Mouse (Mus musculus) hindbrain, embryonic 13.5 days (tissue): ENCODE results near the gene Trim10. TPM values are rescaled to one million over a fixed set of nuclear protein-coding genes. Genes with fewer than 3 reads are reported as not detected.

Source experiments
- ATAC-seq: fragments of 200-750 bp; cut with Nextera tagmentation; 2 replicates; pipeline ENCODE4 v1.8.0; 2017; ENCODE audit warnings: moderate TSS enrichment; ENCODE audit not compliant: low FRiP score
- H3K27ac ChIP-seq: fragments of 300-500 bp; sonication (generic); 2 replicates; pipeline ENCODE4 v1.5.1; 2015; ENCODE audit warnings: inconsistent platforms, mild to moderate bottlenecking, moderate library complexity
- H3K27me3 ChIP-seq: fragments of 300-500 bp; sonication (generic); 2 replicates; pipeline ENCODE4 v1.6.1; 2015; ENCODE audit warnings: mild to moderate bottlenecking, inconsistent platforms
- H3K36me3 ChIP-seq: fragments of 300-500 bp; sonication (generic); 2 replicates; pipeline ENCODE4 v1.6.1; 2015; ENCODE audit warnings: mild to moderate bottlenecking, inconsistent platforms
- H3K4me1 ChIP-seq: fragments of 300-500 bp; sonication (generic); replicated peaks from 2 replicates; pipeline ENCODE4 v1.6.1; 2015; ENCODE audit warnings: inconsistent platforms
- H3K4me2 ChIP-seq: fragments of 300-500 bp; sonication (generic); 2 replicates; pipeline ENCODE4 v1.6.1; 2015; ENCODE audit warnings: inconsistent platforms, mild to moderate bottlenecking, moderate library complexity
- H3K4me3 ChIP-seq: fragments of 300-500 bp; sonication (generic); 2 replicates; pipeline ENCODE4 v1.5.1; 2015; ENCODE audit warnings: mild to moderate bottlenecking, inconsistent platforms
- H3K9ac ChIP-seq: fragments of 300-500 bp; sonication (generic); 2 replicates; pipeline ENCODE4 v1.6.1; 2015; ENCODE audit warnings: mild to moderate bottlenecking, inconsistent platforms
- H3K9me3 ChIP-seq: fragments of 300-500 bp; sonication (generic); 2 replicates; pipeline ENCODE4 v1.6.1; 2016; ENCODE audit warnings: inconsistent platforms
- WGBS: fragments of 180-500 bp; shearing (Covaris S2); methylation state at CpG from one replicate; pipeline ENCODE4 v1.1.7; 2015; 5-methylcytosine and 5-hydroxymethylcytosine counted together
- polyA plus RNA-seq: library from polyadenylated mRNA; unstranded; fragments of >200 nt; fragmentation: Nextera tagmentation; extraction: Ambion mirVana; gene quantifications from 2 replicates; pipeline ENCODE4 v1.2.1, GENCODE M21; 2015

Trim10 gene
- polyA plus RNA-seq, 1 experiment from 2014 or later: 1.3 TPM

GRCm38 (mm10) chr17:36840961-36841445 is 28.4 kb upstream of the Trim10 start:
- no peaks in the 10 kb centered on the region for H3K36me3 ChIP-seq
- H3K4me1 ChIP-seq: peaks cover 23% of the 10 kb centered on the region
- H3K9ac ChIP-seq: no peak overlapping the region
- ATAC-seq: no peak
- H3K27me3 ChIP-seq: no peaks in the 10 kb centered on the region
- H3K9me3 ChIP-seq: no peaks in the 10 kb centered on the region
- H3K4me3 ChIP-seq: no peak overlapping the region
- H3K27ac ChIP-seq: no peak overlapping the region
- no peak overlapping the region for H3K4me2 ChIP-seq

- Histone ChIP-seq H3K4me3 (no peak overlapping the region), H3K9me3 (no peaks in the 10 kb centered on the region), H3K36me3 (peaks cover 9% of the 10 kb centered on the region), H3K4me2 (no peak overlapping the region), H3K27ac (no peak overlapping the region), H3K27me3 (no peaks in the 10 kb centered on the region), H3K4me1 (peaks cover 5% of the 10 kb centered on the region), H3K9ac (no peak overlapping the region)
- 80% methylated on average over 7 of the region's 7 CpGs for WGBS
- ATAC-seq: no peak
These were observed 25.7 kb upstream of the Trim10 start for GRCm38 (mm10) chr17:36843696-36844095.

GRCm38 (mm10) chr17:36844286-36844719 is 25.1 kb upstream of the Trim10 start:
- peaks cover 9% of the 10 kb centered on the region for H3K36me3 ChIP-seq
- no peak for ATAC-seq
- H3K9ac ChIP-seq: no peak overlapping the region
- no peaks in the 10 kb centered on the region for H3K27me3 ChIP-seq
- H3K9me3 ChIP-seq: no peaks in the 10 kb centered on the region
- H3K4me1 ChIP-seq: no peaks in the 10 kb centered on the region; the same call in 1 of the 2 replicates
- H3K27ac ChIP-seq: no peak overlapping the region
- H3K4me2 ChIP-seq: no peak overlapping the region
- no peak overlapping the region for H3K4me3 ChIP-seq

GRCm38 (mm10) chr17:36844725-36845124 is 24.6 kb upstream of the Trim10 start:
- Histone ChIP-seq H3K4me1 (no peaks in the 10 kb centered on the region; the same call in 1 of the 2 replicates), H3K4me3 (no peak overlapping the region), H3K27ac (no peak overlapping the region), H3K9me3 (no peaks in the 10 kb centered on the region), H3K36me3 (peaks cover 9% of the 10 kb centered on the region), H3K4me2 (no peak overlapping the region), H3K9ac (no peak overlapping the region), H3K27me3 (no peaks in the 10 kb centered on the region)
- no peak for ATAC-seq
- 67% methylated on average over 1 of the region's 1 CpGs for WGBS

GRCm38 (mm10) chr17:36848911-36849310 is 20.5 kb upstream of the Trim10 start:
- H3K27ac ChIP-seq: no peak overlapping the region
- no peak overlapping the region for H3K4me2 ChIP-seq
- H3K36me3 ChIP-seq: peaks cover 47% of the 10 kb centered on the region
- no peaks in the 10 kb centered on the region for H3K27me3 ChIP-seq
- no peak overlapping the region for H3K4me3 ChIP-seq
- ATAC-seq: no peak
- no peaks in the 10 kb centered on the region for H3K9me3 ChIP-seq
- no peak overlapping the region for H3K9ac ChIP-seq
- 82% methylated on average over 5 of the region's 5 CpGs for WGBS
- no peaks in the 10 kb centered on the region; the same call in 1 of the 2 replicates for H3K4me1 ChIP-seq

GRCm38 (mm10) chr17:36849992-36850391 is 19.4 kb upstream of the Trim10 start:
- no peaks in the 10 kb centered on the region for H3K9me3 ChIP-seq
- H3K27ac ChIP-seq: no peak overlapping the region
- ATAC-seq: no peak
- no peak overlapping the region for H3K9ac ChIP-seq
- 96% methylated on average over 2 of the region's 2 CpGs for WGBS
- no peaks in the 10 kb centered on the region; the same call in 1 of the 2 replicates for H3K4me1 ChIP-seq
- no peak overlapping the region for H3K4me3 ChIP-seq
- H3K36me3 ChIP-seq: peaks cover 58% of the 10 kb centered on the region
- H3K4me2 ChIP-seq: no peak overlapping the region
- H3K27me3 ChIP-seq: no peaks in the 10 kb centered on the region

- H3K27ac ChIP-seq: no peak overlapping the region
- peaks cover 69% of the 10 kb centered on the region for H3K36me3 ChIP-seq
- no peaks in the 10 kb centered on the region; the same call in 1 of the 2 replicates for H3K4me1 ChIP-seq
- H3K9me3 ChIP-seq: no peaks in the 10 kb centered on the region
- ATAC-seq: no peak
- no peak overlapping the region for H3K9ac ChIP-seq
- no peak overlapping the region for H3K4me2 ChIP-seq
- WGBS: 92% methylated on average over 5 of the region's 5 CpGs
- no peak overlapping the region for H3K4me3 ChIP-seq
- no peaks in the 10 kb centered on the region for H3K27me3 ChIP-seq
These were observed 18.2 kb upstream of the Trim10 start for GRCm38 (mm10) chr17:36851200-36851599.

- ATAC-seq: no peak
- Histone ChIP-seq H3K27ac (no peak overlapping the region), H3K9ac (no peak overlapping the region), H3K27me3 (no peaks in the 10 kb centered on the region), H3K4me3 (no peak overlapping the region), H3K4me2 (no peak overlapping the region), H3K4me1 (no peaks in the 10 kb centered on the region; the same call in 1 of the 2 replicates), H3K36me3 (peaks cover 69% of the 10 kb centered on the region), H3K9me3 (no peaks in the 10 kb centered on the region)
- 91% methylated on average over 5 of the region's 5 CpGs for WGBS
These were observed 17.7 kb upstream of the Trim10 start for GRCm38 (mm10) chr17:36851627-36852026.

- Histone ChIP-seq H3K27me3 (no peaks in the 10 kb centered on the region), H3K4me2 (no peak overlapping the region), H3K36me3 (peaks cover 99% of the 10 kb centered on the region), H3K27ac (no peak overlapping the region), H3K9ac (no peak overlapping the region), H3K4me3 (no peak overlapping the region), H3K9me3 (no peaks in the 10 kb centered on the region), H3K4me1 (no peaks in the 10 kb centered on the region)
- WGBS: 93% methylated on average over 3 of the region's 3 CpGs
- no peak for ATAC-seq
These were observed 13.9 kb upstream of the Trim10 start for GRCm38 (mm10) chr17:36855484-36855883.

- H3K27me3 ChIP-seq: no peaks in the 10 kb centered on the region
- no peak overlapping the region for H3K4me3 ChIP-seq
- no peak overlapping the region for H3K9ac ChIP-seq
- H3K4me1 ChIP-seq: no peaks in the 10 kb centered on the region
- H3K9me3 ChIP-seq: no peaks in the 10 kb centered on the region
- WGBS: 94% methylated on average over 4 of the region's 4 CpGs
- peaks cover 91% of the 10 kb centered on the region for H3K36me3 ChIP-seq
- H3K4me2 ChIP-seq: no peak overlapping the region
- no peak overlapping the region for H3K27ac ChIP-seq
- no peak for ATAC-seq
These were observed 13.1 kb upstream of the Trim10 start for GRCm38 (mm10) chr17:36856236-36856635.

- Histone ChIP-seq H3K4me1 (no peaks in the 10 kb centered on the region), H3K9me3 (no peaks in the 10 kb centered on the region), H3K36me3 (peaks cover 72% of the 10 kb centered on the region), H3K27me3 (no peaks in the 10 kb centered on the region), H3K4me3 (no peak overlapping the region), H3K27ac (no peak overlapping the region), H3K9ac (no peak overlapping the region), H3K4me2 (no peak overlapping the region)
- WGBS: 91% methylated on average over 3 of the region's 3 CpGs
- ATAC-seq: no peak
These were observed 11.2 kb upstream of the Trim10 start for GRCm38 (mm10) chr17:36858181-36858580.

- Histone ChIP-seq H3K4me1 (peaks cover 5% of the 10 kb centered on the region), H3K27me3 (peaks cover 9% of the 10 kb centered on the region; the same call in 1 of the 2 replicates), H3K27ac (no peak overlapping the region), H3K9ac (no peak overlapping the region), H3K4me2 (no peak overlapping the region), H3K4me3 (no peak overlapping the region), H3K36me3 (peaks cover 37% of the 10 kb centered on the region), H3K9me3 (no peaks in the 10 kb centered on the region)
- ATAC-seq: no peak
- WGBS: 76% methylated on average over 2 of the region's 2 CpGs
These were observed 7.7 kb upstream of the Trim10 start for GRCm38 (mm10) chr17:36861680-36862079.

- Histone ChIP-seq H3K9me3 (no peaks in the 10 kb centered on the region), H3K4me3 (peak within 1 kb of the TSS; percentile 31), H3K4me2 (peak within 1 kb of the TSS; percentile 53), H3K36me3 (no peaks in the 10 kb centered on the region), H3K27ac (no peak within 1 kb of the TSS), H3K9ac (peak within 1 kb of the TSS; percentile 39), H3K4me1 (peaks cover 11% of the 10 kb centered on the region), H3K27me3 (peaks cover 20% of the 10 kb centered on the region)
- peak; percentile 36; the same call in 1 of the 2 replicates for ATAC-seq
- 15% methylated on average over 29 of the region's 29 CpGs for WGBS
These were observed 2.5 kb upstream of the Trim10 start, which contains the start of gene Trim15 for GRCm38 (mm10) chr17:36866719-36867527. Trim15 (minus strand) TSS chr17:36867210.
